Mouse (Mus musculus) heart, postnatal 14 days (tissue): ENCODE measurements around the gene Fli1. TPM values are rescaled to one million over a fixed set of nuclear protein-coding genes. Genes with fewer than 3 reads are reported as not detected.
A peak's percentile ranks its signal among the peaks of the same experiment; 100 is the strongest.

Experiments used
- DNase-seq, 2 experiments: peaks; one replicate each; pipeline ENCODE4 v3.0.0; 2021 to 2022
- intact Hi-C: fragments of 180-260 bp; cut with DNase I; formaldehyde crosslinking; loops from one replicate; pipeline ENCODE4 v1.15.1; 2025
- long read RNA-seq, 2 experiments: library from polyadenylated mRNA; stranded (forward); transcript quantifications; one replicate each; pipeline ENCODE4 v2.0.0; 2021
- total RNA-seq, 2 experiments: library from RNA; stranded (reverse); gene quantifications; 2 replicates each; pipeline ENCODE4 v1.2.3; 2021

The Fli1 gene
- 10 to 100 TPM; 37.0 to 41.0 TPM for total RNA-seq
- long read RNA-seq, experiment 1, transcript Fli1-201 (9 exons, 3,318 nt), result major isoform, 18 of 34 reads
- long read RNA-seq, experiment 1, partial matches to known transcripts, result 15 of 34 reads
- long read RNA-seq, experiment 1, other reads (novel, unspliced or antisense), result 1 of 34 reads
- long read RNA-seq, experiment 2, transcript Fli1-201 (9 exons, 3,318 nt), result major isoform, 10 of 24 reads
- long read RNA-seq, experiment 2, partial matches to known transcripts, result 11 of 24 reads
- long read RNA-seq, experiment 2, other reads (novel, unspliced or antisense), result 3 of 24 reads

DNA sequence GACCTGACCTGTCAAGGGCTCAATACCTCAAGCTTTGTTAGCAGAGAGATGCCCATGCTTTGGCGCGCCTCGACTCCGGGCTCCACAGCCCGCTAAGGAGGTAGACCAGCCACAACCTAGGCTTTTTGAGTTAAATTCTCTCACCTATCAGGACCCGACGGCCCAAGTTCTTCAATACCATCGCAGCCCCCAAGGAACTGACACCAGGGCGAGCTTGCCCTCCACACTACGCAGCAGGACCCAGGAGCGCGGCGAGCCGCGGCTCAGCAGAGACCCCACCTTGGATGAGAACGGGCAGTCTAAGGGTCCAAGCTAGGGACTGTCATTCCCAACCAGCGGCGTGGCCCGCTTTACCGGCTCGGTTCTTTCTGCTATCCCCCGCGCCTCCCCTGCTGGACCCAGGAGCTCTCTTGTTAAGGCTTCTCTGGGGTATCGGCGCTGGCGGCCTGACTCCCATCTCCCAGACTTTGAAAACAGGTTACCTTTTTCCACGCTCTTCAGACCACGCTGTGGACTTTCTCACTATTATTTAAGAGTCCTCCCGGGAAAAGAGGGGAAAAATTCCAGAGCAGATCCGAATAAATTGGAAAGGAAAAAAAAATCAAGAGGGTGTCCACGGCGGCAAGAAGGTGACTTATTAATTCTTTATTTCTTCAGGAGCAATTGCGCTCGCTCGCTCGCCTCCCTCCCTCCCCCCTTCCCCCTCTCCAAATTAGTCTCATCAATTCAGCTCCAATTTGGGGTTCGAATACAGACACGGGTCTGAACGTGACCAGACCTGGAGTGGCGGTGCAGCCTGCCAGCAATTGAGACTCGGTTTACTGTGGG is at the start of gene Fli1:
Gene Fli1 (minus strand): TSS at position 650 of the 828 bp plus-strand sequence.
- intact Hi-C loops, result loop anchor here (5.0 kb wide), 1 partner anchor 85 kb away; no protein-coding TSS in a partner anchor
- peak in 1 of 2 experiments; percentile 32 for DNase-seq

DNA sequence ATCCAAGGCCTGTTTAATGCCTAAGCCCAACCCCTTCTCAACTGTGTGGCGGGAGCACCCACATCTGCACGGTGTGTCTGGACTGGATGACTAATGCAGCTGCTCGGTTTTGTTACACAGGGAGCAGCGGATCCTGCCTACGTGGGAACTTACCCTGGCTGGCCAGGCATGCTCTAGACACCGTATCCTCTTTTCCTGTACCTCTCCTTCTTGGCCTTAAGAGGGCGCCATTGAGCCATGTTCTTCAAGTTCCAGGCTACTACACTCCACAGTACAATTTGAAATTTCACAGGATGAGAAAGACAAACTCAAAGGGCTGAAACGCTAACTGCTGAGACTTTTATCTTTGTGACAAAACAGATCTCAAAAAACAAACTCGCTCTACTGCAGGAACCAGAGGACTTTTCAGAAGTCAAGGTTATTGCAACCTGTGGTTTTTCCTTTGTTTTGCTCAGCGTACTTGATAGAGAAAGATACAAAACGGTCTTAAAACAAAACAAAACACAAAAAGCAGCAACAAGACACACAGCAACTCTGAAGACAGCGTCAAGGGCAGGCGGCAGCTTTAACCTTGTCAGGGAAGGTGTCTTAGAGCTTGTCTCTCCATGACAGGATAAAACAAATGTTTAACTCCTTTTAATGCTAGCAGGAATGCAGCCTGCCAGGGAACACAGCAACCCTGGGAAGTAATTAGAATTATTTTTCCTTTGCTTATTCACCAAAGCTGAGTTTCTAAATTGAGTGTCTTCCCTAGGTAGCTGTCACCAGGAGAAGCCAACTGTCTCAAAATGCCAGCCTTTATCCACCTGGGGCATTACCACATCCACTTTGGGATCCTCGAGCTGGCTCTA is 49.3 kb upstream of the Fli1 start:
- DNase-seq, result peak; percentile 67 to 80
- intact Hi-C loops, result loop anchor here (1.0 to 5.0 kb wide), 6 partner anchors 79 to 655 kb away; no protein-coding TSS in a partner anchor

DNA sequence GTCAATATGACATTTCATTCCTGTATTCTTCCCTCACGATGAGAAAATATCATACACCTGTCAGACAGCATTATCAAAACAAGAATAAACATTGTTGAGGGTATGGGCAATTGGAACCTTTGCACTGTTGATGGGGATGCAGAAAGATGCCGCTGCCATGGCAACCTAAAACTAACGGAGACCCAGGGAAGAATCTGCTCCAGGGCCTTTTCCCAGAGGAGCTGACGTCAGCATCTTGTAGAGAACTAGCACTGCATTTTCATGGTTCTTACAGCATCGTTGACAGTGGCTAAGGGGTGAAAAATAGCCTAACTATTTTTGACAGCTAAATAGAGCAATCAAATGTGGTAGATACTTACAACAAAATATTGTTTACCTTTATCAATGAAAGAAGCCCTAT is 47.9 kb upstream of the Fli1 start:
- intact Hi-C loops, result loop anchor here (1.0 to 5.0 kb wide), 5 partner anchors 80 to 656 kb away; no protein-coding TSS in a partner anchor
- DNase-seq, result no peak

DNA sequence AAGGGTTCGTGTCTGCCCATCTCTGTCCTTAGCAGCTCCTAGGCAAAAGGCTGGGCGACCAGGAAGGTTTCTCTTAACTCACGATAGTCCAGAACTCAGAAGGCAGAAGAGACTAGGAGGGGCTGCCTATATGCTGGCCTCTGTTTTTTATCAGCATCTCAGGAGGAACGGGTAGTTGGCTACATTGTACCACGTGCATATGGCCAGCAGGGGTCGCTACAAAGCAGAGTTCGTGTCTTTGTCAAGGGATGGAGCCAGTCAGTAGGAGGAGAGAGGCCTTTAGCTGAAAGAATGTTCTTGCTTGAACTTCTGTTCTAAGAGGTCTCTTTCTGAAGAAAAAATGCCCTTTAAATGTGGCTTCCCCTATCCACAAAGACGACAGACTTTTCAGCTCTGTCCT is 47.2 kb upstream of the Fli1 start:
- intact Hi-C loops, result loop anchor here (1.0 to 5.0 kb wide), 5 partner anchors 81 to 657 kb away; no protein-coding TSS in a partner anchor
- peak; percentile 84 to 90 for DNase-seq

DNA sequence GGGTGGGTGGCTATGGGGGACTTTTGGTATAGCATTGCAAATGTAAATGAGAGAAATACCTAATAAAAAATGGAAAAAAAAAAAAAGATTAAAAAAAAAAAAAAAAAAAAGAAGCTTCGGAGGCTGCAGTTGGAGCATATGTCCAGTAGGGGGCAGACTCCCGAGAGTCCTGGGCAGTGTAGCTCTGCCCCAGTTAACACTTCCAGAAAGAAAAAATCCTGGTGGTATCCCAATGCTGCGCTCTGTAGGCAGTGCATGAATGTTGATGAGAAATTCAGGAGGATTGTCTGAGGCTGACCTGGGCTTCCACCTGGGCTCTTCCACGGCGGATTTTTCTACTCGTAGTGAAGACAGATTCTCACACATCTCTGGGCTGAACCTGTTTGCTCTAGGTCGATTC is 42.7 kb upstream of the Fli1 start:
- intact Hi-C loops, result no loop called here
- peak in 1 of 2 experiments; percentile 60 for DNase-seq

DNA sequence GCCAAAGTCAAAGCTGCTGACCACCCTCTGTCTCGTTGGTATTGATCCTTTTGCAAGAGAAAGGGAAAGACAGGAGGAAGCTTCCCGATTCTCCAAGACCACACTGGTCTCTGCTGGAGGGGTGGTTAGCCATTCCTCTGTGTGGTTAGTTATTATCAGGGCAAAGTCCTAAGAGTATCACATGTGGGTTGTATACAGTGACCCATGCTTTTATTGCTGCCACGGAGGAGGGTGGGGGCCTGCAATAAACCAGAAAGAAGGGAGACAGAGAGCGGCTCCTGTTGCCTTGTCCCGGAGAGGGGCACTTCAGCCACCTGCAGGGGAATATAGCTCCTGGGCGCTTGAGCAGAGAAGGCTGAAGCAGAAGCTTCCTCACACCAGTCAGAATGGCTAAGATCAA is 41.2 kb upstream of the Fli1 start:
- intact Hi-C loops, result loop anchor here (2.0 kb wide), 1 partner anchor 177 kb away; no protein-coding TSS in a partner anchor

DNA sequence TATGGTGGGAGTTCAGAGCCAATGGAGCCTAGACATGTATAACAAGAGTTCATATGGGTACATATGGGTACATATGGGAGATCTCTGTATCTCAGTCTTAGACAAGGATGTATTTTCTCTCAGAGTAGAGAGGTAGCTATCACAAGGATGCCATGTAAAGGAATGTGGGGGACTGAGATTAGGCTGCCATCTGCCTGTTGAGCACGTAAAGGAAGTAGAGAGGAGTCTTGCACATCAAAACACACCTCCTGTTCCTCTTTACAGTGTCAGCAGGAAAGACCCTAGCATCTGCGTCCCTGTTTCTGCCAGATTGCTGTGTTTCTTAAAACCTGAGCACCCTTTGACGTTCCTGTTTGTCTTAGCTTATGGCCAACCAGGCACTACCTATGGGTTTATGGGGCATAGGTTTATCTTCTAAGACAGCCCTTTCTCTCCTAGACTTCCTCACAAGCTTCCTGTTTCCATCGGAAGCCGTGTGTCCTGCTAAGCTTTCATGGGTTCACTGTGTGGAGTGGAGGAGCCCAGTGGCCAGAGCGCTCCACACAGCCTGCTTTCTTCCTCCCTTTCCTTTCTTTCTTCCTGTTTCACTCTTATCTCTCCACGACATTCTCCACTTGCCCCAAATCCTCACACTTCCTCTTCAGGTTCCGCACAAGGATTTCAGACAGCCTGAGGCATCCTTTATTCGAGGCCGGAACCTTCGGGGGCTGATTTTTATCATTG is 39.4 kb upstream of the Fli1 start:
- intact Hi-C loops, result loop anchor here (2.0 kb wide), 1 partner anchor 175 kb away; no protein-coding TSS in a partner anchor
- DNase-seq, result no peak

More for the DNA sequence above, 41.2 kb upstream of the Fli1 start:
- no peak for DNase-seq

DNA sequence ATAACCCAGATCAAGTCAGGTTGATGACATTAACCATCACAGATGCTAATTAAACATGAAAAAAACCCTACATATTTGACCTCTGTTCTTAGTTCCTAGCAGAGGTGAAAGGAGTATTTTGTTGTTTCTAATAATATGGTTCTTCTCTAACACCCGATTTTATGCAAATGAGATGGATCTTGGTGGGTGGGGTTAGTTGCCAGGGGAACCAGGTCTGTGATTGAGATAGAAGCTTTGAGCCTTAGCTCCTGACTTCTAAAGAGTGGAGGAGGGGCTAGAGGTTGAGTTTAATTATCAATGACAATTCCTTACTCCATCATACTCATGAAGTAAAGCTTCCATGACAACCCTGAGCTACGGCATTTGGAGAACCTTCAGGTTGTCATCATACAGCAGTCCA is 35.8 kb upstream of the Fli1 start:
- intact Hi-C loops, result no loop called here
- DNase-seq, result no peak

DNA sequence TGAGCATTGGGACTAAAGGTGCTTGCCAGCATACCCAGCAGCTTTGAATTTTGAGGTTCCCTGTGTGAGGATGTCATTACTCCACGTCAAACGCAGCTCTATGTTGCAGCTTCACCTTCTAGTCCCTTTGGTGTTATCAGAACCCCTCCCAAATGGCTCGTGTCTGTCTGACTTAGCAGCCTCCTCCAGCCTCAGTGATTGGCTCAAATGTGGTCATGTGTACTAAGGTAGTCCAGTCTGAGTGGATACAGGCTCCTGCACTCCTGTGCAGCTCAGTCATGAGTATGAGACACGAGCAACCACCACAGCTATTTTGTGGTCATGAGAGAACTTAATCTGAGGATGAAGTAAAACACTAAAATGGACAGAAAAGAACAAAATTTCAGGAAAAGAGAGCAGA is 31.0 kb upstream of the Fli1 start:
- DNase-seq, result no peak
- intact Hi-C loops, result no loop called here

DNA sequence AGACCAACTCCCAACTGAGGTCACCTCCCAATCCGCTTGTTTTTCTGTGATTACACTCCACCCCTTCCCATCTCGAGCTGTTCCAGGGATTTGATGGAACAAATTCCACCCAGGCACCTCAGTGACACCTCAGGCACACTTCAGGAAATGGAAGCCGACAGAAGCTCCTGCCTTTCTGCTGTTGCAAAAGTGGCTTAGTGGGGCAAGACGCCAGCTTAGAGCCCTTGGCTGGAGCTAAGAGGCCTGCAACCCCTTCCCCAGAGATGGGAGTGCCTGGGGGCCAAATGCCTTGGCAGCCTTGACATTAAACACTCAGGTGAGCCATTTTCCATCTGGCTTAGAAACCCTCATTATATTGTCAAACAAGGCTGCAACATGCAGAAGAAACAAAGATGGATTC is 29.0 kb upstream of the Fli1 start:
- intact Hi-C loops, result no loop called here
- DNase-seq, result no peak

DNA sequence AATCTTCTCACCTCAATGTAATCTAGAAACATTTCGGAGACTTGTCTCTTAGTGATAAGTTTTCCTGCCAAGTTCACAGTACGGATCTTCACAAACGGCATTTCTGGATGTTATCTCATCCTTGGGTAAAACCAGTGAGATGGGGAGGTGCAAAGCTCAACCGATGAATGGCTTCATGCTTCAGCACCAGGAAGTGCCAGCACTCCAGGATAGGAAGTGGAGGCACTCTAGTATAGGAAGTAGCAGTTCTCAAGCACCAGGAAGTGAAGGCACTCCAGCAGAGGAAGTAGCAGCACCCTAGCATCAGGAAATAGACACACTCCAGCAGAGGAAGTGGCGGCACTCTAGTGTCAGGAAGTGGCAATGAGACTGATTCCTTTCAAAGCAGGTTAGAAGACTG is 27.9 kb upstream of the Fli1 start:
- intact Hi-C loops, result no loop called here
- no peak for DNase-seq

DNA sequence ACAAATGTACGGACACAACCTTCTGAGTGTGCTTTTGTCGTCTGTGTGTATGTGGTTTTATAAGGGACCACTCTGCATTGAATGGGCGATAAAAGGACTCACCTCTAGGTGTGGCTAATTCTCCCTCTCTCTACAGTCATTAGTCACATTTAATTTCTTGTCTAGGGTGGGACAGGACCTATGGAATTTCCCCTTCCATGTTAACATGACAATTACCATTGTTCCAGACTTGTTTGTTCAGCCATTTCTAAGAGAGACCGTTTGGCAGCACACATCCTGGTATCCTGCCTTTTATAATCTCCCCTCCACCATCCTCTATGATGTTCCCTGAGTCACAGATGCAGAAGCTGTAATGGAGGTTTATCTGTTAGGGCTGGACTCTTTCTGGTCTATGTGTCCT is 26.6 kb upstream of the Fli1 start:
- intact Hi-C loops, result loop anchor here (10.0 kb wide), 1 partner anchor 294 kb away; no protein-coding TSS in a partner anchor
- DNase-seq, result no peak

DNA sequence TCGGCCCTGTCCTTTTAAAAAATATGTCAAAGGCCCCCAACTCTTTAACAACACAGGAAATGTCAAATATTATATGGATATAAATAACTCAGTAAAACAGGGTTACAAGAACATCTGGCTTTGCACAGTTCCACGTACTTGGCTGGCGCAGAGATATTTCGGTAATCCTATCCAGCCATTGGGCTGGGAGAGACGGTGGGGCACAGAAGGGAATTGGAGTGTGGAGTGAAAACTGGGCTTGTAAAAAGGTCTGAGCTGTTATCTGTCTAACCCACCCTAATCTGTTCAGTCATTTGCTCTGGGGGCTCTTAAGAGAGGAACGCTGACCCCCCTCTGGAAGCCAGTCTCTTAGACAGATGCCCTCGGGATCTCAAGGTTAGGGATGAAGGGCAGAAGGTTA is 24.9 kb upstream of the Fli1 start:
- no peak for DNase-seq
- intact Hi-C loops, result loop anchor here (10.0 kb wide), 1 partner anchor 293 kb away; no protein-coding TSS in a partner anchor

DNA sequence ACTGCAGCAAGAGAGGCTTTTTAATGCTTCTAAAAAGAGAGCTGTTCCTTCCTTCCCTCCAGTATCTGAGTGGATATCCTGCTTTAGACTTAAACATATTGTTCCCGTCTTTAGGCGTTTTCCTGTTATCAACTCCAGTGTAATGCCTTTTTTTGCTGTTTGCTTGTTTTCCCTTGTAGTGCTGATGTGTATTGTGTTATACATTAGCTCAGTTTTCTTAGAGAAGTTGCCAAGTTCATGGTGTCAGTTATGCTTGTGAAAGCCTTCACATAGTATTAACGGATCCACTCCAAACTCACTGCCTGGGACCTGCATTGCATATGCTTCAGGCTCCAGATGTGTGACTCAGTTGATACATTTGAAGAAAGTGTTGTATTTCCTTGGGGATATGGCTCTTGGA is 22.6 kb upstream of the Fli1 start:
- intact Hi-C loops, result loop anchor here (10.0 kb wide), 1 partner anchor 291 kb away; no protein-coding TSS in a partner anchor
- no peak for DNase-seq

DNA sequence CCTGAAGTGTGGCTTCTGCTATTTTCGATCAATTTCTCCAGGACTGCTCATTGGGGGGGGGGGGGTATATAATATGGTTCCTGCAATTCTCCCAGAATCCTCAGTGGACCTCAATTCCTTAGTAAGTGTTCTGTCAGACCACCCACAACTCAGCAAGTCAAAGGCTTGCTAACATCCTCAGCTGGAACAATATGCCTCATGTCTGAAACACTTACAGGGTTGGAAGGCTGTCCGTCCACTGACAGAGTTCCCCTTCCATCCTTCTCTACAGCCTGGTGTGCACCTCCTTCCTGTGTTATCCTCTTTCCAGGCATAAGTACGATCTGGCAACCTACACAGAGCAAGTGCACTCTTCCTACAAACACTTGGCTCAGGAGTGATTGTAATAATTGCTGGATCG is 20.2 kb upstream of the Fli1 start:
- intact Hi-C loops, result loop anchor here (5.0 to 10.0 kb wide), 3 partner anchors 116 to 288 kb away; no protein-coding TSS in a partner anchor
- DNase-seq, result no peak

DNA sequence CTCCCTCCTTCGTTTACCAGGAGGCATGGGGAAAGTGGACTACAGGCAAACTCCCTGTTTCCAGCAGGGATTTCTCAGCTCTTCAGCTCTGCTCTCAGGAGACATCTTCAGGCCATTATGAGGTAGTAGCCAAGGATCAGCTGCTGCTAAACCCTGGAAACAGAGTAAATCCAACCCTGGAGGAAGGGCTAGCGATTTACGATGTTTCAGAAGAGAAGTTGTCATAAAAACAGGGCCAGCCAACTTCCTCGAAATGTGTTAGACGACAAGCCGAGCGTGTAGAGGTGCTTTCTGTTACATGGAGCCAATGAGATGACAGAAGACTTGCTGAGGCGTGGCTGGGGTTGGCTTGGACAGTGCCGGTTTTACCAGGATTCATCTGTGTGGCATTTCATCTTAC is 19.7 kb upstream of the Fli1 start:
- DNase-seq, result peak in 1 of 2 experiments; percentile 36
- intact Hi-C loops, result loop anchor here (5.0 to 10.0 kb wide), 3 partner anchors 115 to 288 kb away; no protein-coding TSS in a partner anchor

DNA sequence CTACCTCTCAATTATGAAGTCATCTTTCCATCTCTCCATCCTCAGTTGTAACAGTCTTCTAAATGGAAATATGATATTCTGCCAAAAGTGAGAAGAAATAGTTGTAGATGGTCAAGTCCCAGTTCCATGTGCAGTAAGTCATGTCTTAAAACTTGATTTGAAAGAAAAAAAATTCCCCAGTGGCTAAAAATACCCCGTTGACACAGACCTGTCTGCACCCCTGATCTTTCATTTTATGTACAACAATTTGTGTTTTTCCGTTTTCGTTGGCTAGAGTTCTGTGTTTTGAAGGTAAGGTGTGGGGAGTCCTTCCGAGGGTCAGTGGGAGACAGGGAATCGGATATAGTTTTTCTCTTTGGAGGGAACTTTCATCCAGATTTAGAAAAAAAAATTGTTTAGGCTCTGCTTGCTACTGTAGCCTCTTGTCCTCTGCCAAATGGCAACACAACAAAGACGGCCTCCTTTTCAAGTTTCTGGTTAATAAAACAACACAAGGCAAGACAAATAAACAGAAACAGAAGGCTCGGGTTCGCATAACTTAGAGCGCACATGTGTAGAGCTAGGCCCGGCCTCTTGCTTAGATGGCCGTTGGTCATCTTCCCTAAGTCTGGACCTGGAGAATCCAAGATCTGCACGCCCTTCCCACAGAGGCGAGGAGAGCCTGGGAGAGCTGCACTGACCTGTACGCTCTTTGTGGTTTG is 18.7 kb upstream of the Fli1 start:
- no peak for DNase-seq
- intact Hi-C loops, result loop anchor here (5.0 to 10.0 kb wide), 3 partner anchors 114 to 287 kb away; no protein-coding TSS in a partner anchor

DNA sequence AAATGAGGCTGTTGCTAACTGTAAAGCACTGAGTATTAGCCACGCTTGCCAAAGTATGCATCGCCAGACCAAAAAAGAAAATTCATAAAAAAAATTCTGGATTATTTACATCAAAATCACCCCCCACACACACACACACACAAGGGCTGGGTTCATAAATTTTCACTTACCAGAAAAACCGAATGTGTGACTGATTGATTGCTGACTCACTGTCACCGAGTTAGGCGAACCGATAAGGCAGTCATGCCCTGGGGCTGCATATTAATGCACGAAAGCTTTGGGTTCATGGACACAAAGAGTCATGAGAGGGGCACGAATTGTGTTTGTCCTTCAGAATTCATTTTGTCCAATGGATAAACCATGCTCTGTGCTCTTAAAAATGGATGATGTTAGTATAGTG is 17.2 kb upstream of the Fli1 start:
- intact Hi-C loops, result loop anchor here (5.0 to 10.0 kb wide), 3 partner anchors 113 to 285 kb away; no protein-coding TSS in a partner anchor
- no peak for DNase-seq

DNA sequence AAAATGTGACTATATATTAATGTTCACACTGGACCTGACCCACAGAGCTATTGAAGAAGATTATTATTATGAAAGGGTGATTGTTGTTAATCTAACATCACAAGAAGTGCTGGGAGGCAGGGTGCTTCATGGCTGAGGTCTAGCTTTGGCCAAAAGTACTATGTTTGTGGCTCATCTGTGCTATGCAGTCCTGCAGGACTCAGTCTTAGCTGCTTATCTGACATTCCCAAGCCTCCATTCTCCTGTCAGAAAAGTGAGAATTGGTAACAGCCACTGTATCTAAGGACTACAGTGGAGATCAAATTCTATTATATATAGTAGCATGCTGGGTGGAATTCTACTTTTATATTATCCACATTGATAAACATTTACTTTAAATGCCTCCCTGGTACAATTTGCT is 16.8 kb upstream of the Fli1 start:
- no peak for DNase-seq
- intact Hi-C loops, result no loop called here
